In genomic region chr19:40698103-40698853, GRCm38 (mm10) we compare ENCODE assay signal across 14 mouse cellular contexts. TPM values are rescaled to one million over a fixed set of nuclear protein-coding genes. Genes with fewer than 3 reads are reported as not detected.
DNase-seq lines count a peak whose midpoint lies in the region; ATAC-seq lines count a peak whose summit lies in the region.
"Had no signal": no experiment of that assay in that cellular context is flagged by ENCODE, and none has a peak within 500 bp of the region (broad histone marks: within the 10 kb centered on the region; RNA-seq: fewer than 3 reads in every experiment).

No protein-coding gene starts in this region.

- no peaks in the 10 kb centered on the region for H3K9me3 ChIP-seq in kidney, embryonic 15.5 days (replicated peaks)
- H3K9me3 ChIP-seq: limb, embryonic 12.5 days; midbrain, embryonic 12.5 days had no signal

- H3K27me3 ChIP-seq in kidney, embryonic 15.5 days: no peaks in the 10 kb centered on the region
- H3K27me3 ChIP-seq: CH12.LX; limb, embryonic 12.5 days; midbrain, embryonic 12.5 days had no signal

- WGBS in kidney, embryonic 15.5 days: 71% methylated on average over 13 of the region's 13 CpGs

- peak; percentile 48 for DNase-seq in kidney, adult 18-20 months
- DNase-seq in heart, postnatal 10 days: peak; percentile 33 to 48
- DNase-seq in kidney, postnatal 4 days: peak; percentile 7 to 22
- no peak for DNase-seq in left cerebral cortex, postnatal 4 days
- no peak for DNase-seq in cerebellum, postnatal 4 days (ENCODE audit: low spot score in 2 of 2)
- DNase-seq: cerebellum, adult 2 months; layer of hippocampus, postnatal 36 days had no signal

- H3K4me2 ChIP-seq in kidney, embryonic 15.5 days: no peak overlapping the region
- H3K4me2 ChIP-seq: limb, embryonic 12.5 days; midbrain, embryonic 12.5 days had no signal

- no peak for ATAC-seq in kidney, embryonic 15.5 days (replicated peaks; ENCODE audit: low FRiP score)
- ATAC-seq in activated CD4-positive, CD25-positive, alpha-beta regulatory T cell, adult 4 months: no peak
- ATAC-seq: Patski had no signal

- H3K9ac ChIP-seq in kidney, embryonic 15.5 days: no peak overlapping the region
- H3K9ac ChIP-seq: limb, embryonic 12.5 days; midbrain, embryonic 12.5 days had no signal

- intact Hi-C loops in heart, postnatal 10 days (cut with DNase I): no loop called here
- intact Hi-C loops in left cerebral cortex, postnatal 4 days (cut with DNase I): no loop called here

- H3K36me3 ChIP-seq in kidney, embryonic 15.5 days: no peaks in the 10 kb centered on the region
- H3K36me3 ChIP-seq: limb, embryonic 12.5 days; midbrain, embryonic 12.5 days had no signal

- no peaks in the 10 kb centered on the region for H3K4me1 ChIP-seq in kidney, embryonic 15.5 days

- H3K4me3 ChIP-seq in kidney, embryonic 15.5 days (replicated peaks): no peak overlapping the region
- H3K4me3 ChIP-seq: limb, embryonic 12.5 days; midbrain, embryonic 12.5 days had no signal

- no peak overlapping the region for H3K27ac ChIP-seq in kidney, embryonic 15.5 days
- H3K27ac ChIP-seq: limb, embryonic 12.5 days; midbrain, embryonic 12.5 days had no signal

RNA-seq across cellular contexts. Expression of gene Cc2d2b, which starts 50.3 kb away (rescaled TPM):
- polyA plus RNA-seq in kidney, embryonic 15.5 days (2015; fragmentation: Nextera tagmentation; extraction: Ambion mirVana): 0.06 and 0.19 TPM in 2 replicates
- not detected for total RNA-seq in heart, postnatal 10 days (2021)
- total RNA-seq in left cerebral cortex, postnatal 4 days (2021): 1 to 10 TPM; 1.2 to 1.4 TPM
- 1 to 10 TPM; 1.0 to 2.2 TPM for polyA plus RNA-seq in activated CD4-positive, CD25-positive, alpha-beta regulatory T cell, adult 4 months (2017; shearing (Covaris generic))
- total RNA-seq: CH12.LX; heart, postnatal 14 days had no signal
- polyA plus RNA-seq: Patski had no signal

Comparison
In these comparisons a context has a peak if more than half of its experiments do, and no peak if none do; other contexts are left out.
1. DNase-seq: peak in kidney, adult 18-20 months (single experiment), heart, postnatal 10 days (2 of 2) and kidney, postnatal 4 days (2 of 2); none in left cerebral cortex, postnatal 4 days (single experiment) and cerebellum, postnatal 4 days (0 of 2).